Mouse (Mus musculus) neural tube, embryonic 14.5 days (tissue): ENCODE measurements at regions not wholly inside any gene's neighbourhood (a gene's known extent, or its start where the extent isn't known, plus 50 kb on each side); places are given as distances from the start of the nearest gene placed in this dataset.

Source experiments
- ATAC-seq: fragments of 200-750 bp; cut with Nextera tagmentation; 2 replicates; pipeline ENCODE4 v1.8.0; 2017; ENCODE audit warnings: low read depth, mild to moderate bottlenecking, moderate TSS enrichment, moderate library complexity
- H3K27ac ChIP-seq: fragments of 300-500 bp; sonication (generic); 2 replicates; pipeline ENCODE4 v1.5.1; 2014; ENCODE audit warnings: low read depth, mild to moderate bottlenecking, control low read depth, low read length, moderate library complexity, mixed read lengths
- H3K27me3 ChIP-seq: fragments of 300-500 bp; sonication (generic); 2 replicates; pipeline ENCODE4 v1.6.1; 2014; ENCODE audit warnings: low read length; ENCODE audit not compliant: control insufficient read depth, insufficient read depth
- H3K36me3 ChIP-seq: fragments of 300-500 bp; sonication (generic); 2 replicates; pipeline ENCODE4 v1.6.1; 2014; ENCODE audit warnings: low read length, mixed read lengths; ENCODE audit not compliant: control insufficient read depth, insufficient read depth
- H3K4me1 ChIP-seq: fragments of 300-500 bp; sonication (generic); 2 replicates; pipeline ENCODE4 v1.6.1; 2014; ENCODE audit warnings: low read length; ENCODE audit not compliant: control insufficient read depth, insufficient read depth
- H3K4me2 ChIP-seq: fragments of 300-500 bp; sonication (generic); 2 replicates; pipeline ENCODE4 v1.6.1; 2014; ENCODE audit warnings: mild to moderate bottlenecking, low read depth, low read length, control low read depth
- H3K4me3 ChIP-seq: fragments of 300-500 bp; sonication (generic); 2 replicates; pipeline ENCODE4 v1.5.1; 2014; ENCODE audit warnings: low read depth, low read length, control low read depth, mixed read lengths
- H3K9ac ChIP-seq: fragments of 300-500 bp; sonication (generic); replicated peaks from 2 replicates; pipeline ENCODE4 v1.6.1; 2014; ENCODE audit warnings: low read depth, mild to moderate bottlenecking, control low read depth, low read length, mixed read lengths
- H3K9me3 ChIP-seq: fragments of 300-500 bp; sonication (generic); 2 replicates; pipeline ENCODE4 v1.6.1; 2016; ENCODE audit warnings: low read length; ENCODE audit not compliant: control insufficient read depth
- WGBS: fragments of 180-500 bp; shearing (Covaris S2); extraction: QIAGEN DNeasy Blood & Tissue Kit; methylation state at CpG from one replicate; pipeline ENCODE4 v1.1.7; 2014; 5-methylcytosine and 5-hydroxymethylcytosine counted together

GRCm38 (mm10) chr7:74719321-74719720 is 164.7 kb upstream of the Slco3a1 start:
- no peak for ATAC-seq
- WGBS = 90% methylated on average over 14 of the region's 14 CpGs
- H3K4me1 ChIP-seq = no peaks in the 10 kb centered on the region
- H3K9ac ChIP-seq = no peak overlapping the region
- no peaks in the 10 kb centered on the region for H3K9me3 ChIP-seq
- H3K27me3 ChIP-seq = no peaks in the 10 kb centered on the region
- H3K36me3 ChIP-seq = no peaks in the 10 kb centered on the region
- H3K4me3 ChIP-seq = no peak overlapping the region
- no peak overlapping the region for H3K27ac ChIP-seq
- no peak overlapping the region for H3K4me2 ChIP-seq

DNA sequence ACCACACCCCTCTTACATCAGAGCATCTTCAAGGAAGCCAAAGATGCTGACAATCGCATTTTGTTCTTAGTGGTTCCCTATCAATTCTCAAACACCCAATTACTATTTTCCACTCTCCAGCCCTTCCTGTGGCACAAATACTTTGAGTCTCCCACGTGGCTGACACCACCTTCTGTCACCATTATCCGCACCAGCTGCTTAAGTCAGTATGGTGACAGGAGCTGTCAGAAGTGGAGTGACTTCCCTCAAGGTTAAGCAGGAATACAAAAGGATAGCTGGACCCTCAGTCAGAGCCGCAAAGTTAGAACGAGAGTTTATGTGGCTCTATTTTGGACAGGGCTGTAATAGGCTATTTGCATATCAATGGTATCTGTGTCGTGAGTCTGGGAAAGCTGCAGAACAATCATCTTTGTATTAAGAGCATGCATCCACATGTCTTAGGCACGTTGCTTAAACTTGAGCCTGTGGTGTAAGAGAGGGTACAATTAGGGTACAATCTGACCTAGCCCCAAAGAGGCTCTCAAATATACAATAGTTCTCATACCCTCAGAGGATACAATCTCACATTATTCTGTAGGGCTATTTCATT is 155.5 kb upstream of the Slco3a1 start:
- Histone ChIP-seq H3K9ac (no peak overlapping the region), H3K4me1 (0 out of 2 replicates have a peak, but pooled peaks cover 3% of the 10 kb centered on the region), H3K27ac (no peak overlapping the region), H3K36me3 (no peaks in the 10 kb centered on the region), H3K4me2 (no peak overlapping the region), H3K27me3 (no peaks in the 10 kb centered on the region), H3K4me3 (no peak overlapping the region), H3K9me3 (no peaks in the 10 kb centered on the region)
- no peak for ATAC-seq
- 18% methylated on average over 7 of the region's 7 CpGs for WGBS

DNA sequence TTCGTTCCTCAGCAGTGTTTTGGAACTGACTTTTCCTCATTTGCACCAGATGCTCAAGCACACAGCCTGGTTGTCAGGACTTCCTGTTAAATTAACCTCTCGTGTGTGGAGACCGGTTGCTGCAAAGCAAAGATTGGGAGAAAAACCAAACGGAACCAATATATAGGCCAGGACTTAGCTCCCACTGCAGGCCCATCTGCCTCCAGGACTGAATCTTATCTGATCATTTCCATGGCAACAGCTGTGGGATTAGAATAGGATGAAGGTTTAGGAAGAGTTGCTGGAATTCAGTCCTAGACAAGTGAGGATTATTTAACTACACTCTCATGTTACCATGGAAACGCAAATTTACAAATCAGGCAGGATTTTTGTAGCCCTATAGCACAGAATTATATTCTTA is 154.4 kb upstream of the Slco3a1 start:
- Histone ChIP-seq H3K9me3 (no peaks in the 10 kb centered on the region), H3K27ac (no peak overlapping the region), H3K4me2 (no peak overlapping the region), H3K4me3 (no peak overlapping the region), H3K36me3 (no peaks in the 10 kb centered on the region), H3K4me1 (0 out of 2 replicates have a peak, but pooled peaks cover 3% of the 10 kb centered on the region), H3K27me3 (no peaks in the 10 kb centered on the region), H3K9ac (no peak overlapping the region)
- ATAC-seq = no peak
- WGBS = 44% methylated on average over 5 of the region's 5 CpGs

GRCm38 (mm10) chr7:74703533-74703932 is 149.0 kb upstream of the Slco3a1 start:
- ATAC-seq = no peak
- Histone ChIP-seq H3K4me3 (no peak overlapping the region), H3K9ac (no peak overlapping the region), H3K27me3 (no peaks in the 10 kb centered on the region), H3K9me3 (no peaks in the 10 kb centered on the region), H3K36me3 (no peaks in the 10 kb centered on the region), H3K4me2 (no peak overlapping the region), H3K4me1 (0 out of 2 replicates have a peak, but pooled peaks cover under 1% of the 10 kb centered on the region), H3K27ac (no peak overlapping the region)
- WGBS = 76% methylated on average over 4 of the region's 4 CpGs

DNA sequence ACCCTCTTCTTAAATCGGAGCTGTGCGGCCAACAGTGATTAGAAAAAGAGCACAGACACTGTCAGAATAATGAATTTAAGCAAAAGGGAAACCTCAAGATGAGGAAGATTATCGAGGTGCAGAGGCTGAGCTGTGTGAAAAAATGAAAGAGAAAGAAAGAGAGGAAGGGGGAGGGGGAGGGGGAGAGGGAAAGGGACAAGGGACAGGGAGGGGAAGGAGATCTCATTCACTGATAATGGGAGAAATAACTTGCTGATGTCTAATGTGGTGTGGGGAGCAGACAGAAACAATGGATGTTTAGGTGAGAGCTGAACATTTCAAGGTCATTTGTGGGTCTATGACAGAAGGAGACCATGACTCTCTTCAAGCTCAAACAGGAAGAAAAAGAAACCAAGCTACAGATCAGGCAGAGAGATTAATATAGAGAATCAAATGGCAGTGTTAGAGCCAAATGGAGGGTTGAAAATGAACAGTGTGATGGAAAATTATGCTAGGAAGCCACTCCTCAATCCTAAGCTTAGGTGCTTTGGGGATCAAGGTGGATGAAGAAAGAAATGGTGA is 143.3 kb upstream of the Slco3a1 start:
- ATAC-seq = no peak
- H3K9me3 ChIP-seq = no peaks in the 10 kb centered on the region

GRCm38 (mm10) chr7:74696286-74696685 is 141.7 kb upstream of the Slco3a1 start:
- ATAC-seq = no peak
- no peaks in the 10 kb centered on the region for H3K4me1 ChIP-seq
- H3K36me3 ChIP-seq = no peaks in the 10 kb centered on the region
- H3K4me2 ChIP-seq = no peak overlapping the region
- H3K9ac ChIP-seq = no peak overlapping the region
- 83% methylated on average over 4 of the region's 4 CpGs for WGBS
- no peak overlapping the region for H3K4me3 ChIP-seq
- H3K27ac ChIP-seq = no peak overlapping the region
- no peaks in the 10 kb centered on the region for H3K27me3 ChIP-seq
- H3K9me3 ChIP-seq = no peaks in the 10 kb centered on the region

More for the DNA sequence above, 143.3 kb upstream of the Slco3a1 start:
- Histone ChIP-seq H3K36me3 (no peaks in the 10 kb centered on the region), H3K27me3 (no peaks in the 10 kb centered on the region), H3K4me3 (no peak overlapping the region), H3K27ac (no peak overlapping the region), H3K4me1 (no peaks in the 10 kb centered on the region), H3K4me2 (no peak overlapping the region), H3K9ac (no peak overlapping the region)
- WGBS = 79% methylated on average over 3 of the region's 3 CpGs

- no peaks in the 10 kb centered on the region for H3K27me3 ChIP-seq
- H3K4me1 ChIP-seq = peaks cover 4% of the 10 kb centered on the region; the same call in 1 of the 2 replicates
- H3K36me3 ChIP-seq = no peaks in the 10 kb centered on the region
- no peak for ATAC-seq
- H3K9me3 ChIP-seq = no peaks in the 10 kb centered on the region
- no peak overlapping the region for H3K9ac ChIP-seq
- 66% methylated on average over 3 of the region's 3 CpGs for WGBS
- no peak overlapping the region for H3K4me2 ChIP-seq
- no peak overlapping the region for H3K27ac ChIP-seq
- no peak overlapping the region for H3K4me3 ChIP-seq
These were observed 138.5 kb upstream of the Slco3a1 start for GRCm38 (mm10) chr7:74693049-74693448.

DNA sequence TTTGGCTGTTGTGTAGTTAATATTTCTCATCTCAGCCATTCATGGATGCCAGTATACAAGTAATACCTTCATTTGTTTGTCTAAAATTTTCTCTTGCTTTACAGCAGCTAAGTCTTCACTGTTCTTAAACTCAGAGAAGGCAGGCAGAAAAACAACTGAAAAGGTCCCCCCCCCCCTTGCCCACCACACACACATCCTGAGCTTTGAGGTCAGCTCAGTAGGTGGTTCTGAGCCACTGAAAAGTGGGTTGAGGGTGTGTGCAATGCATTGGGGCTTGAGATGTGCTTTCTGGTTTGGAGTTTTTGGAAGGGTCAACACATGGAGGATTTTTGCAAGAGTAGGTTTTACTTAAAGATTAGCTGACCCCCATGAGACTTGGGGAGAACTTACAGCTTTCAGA is 136.1 kb upstream of the Slco3a1 start:
- H3K9me3 ChIP-seq = no peaks in the 10 kb centered on the region
- H3K9ac ChIP-seq = no peak overlapping the region
- ATAC-seq = no peak
- no peak overlapping the region for H3K27ac ChIP-seq
- no peaks in the 10 kb centered on the region for H3K27me3 ChIP-seq
- no peaks in the 10 kb centered on the region for H3K36me3 ChIP-seq
- H3K4me1 ChIP-seq = peaks cover 8% of the 10 kb centered on the region
- H3K4me3 ChIP-seq = no peak overlapping the region
- no peak overlapping the region for H3K4me2 ChIP-seq

- Histone ChIP-seq H3K9ac (no peak overlapping the region), H3K4me2 (no peak overlapping the region), H3K27ac (peak overlapping the region; percentile 12; the same call in 1 of the 2 replicates), H3K4me1 (peaks cover 8% of the 10 kb centered on the region), H3K4me3 (no peak overlapping the region), H3K36me3 (no peaks in the 10 kb centered on the region), H3K9me3 (no peaks in the 10 kb centered on the region), H3K27me3 (no peaks in the 10 kb centered on the region)
- peak; percentile 85 for ATAC-seq
- WGBS = 34% methylated on average over 7 of the region's 7 CpGs
These were observed 133.6 kb upstream of the Slco3a1 start for GRCm38 (mm10) chr7:74688116-74688702.
